Mouse (Mus musculus): ENCODE measurements at regions not wholly inside any gene's neighbourhood (a gene's known extent, or its start where the extent isn't known, plus 50 kb on each side); places are given as distances from the start of the nearest gene placed in this dataset.

DNA sequence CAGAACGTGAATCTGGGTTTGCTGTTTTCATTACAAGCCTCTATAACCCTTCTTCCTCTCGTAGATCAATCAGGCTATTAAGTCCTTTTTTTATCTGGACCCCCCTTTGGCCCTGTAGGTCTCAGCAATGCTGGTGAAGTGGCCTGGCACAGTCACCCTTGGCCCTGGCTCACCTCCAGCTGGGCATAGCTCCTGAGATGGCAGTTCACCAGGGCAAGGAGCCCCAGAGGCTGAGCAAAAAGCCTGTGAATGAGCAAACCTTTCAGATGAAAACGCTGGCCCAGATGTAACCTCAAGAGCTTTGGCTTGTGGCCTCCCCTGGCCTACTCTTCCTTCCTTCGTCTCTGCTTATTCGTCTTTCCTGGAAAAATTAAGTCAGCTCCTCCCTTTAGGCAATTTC is 121.7 kb upstream of the Cdyl start:
- H3K4me1 ChIP-seq (replicated peaks; ENCODE audit: low read depth, low read length): no peaks in the 10 kb centered on the region
- no peaks in the 10 kb centered on the region for H3K27me3 ChIP-seq (ENCODE audit: insufficient read depth, low read length)
- no peak overlapping the region for H3K4me3 ChIP-seq (replicated peaks; ENCODE audit: low read length)
- H3K9me3 ChIP-seq (ENCODE audit: low read length): no peaks in the 10 kb centered on the region
- no peaks in the 10 kb centered on the region for H3K36me3 ChIP-seq (ENCODE audit: insufficient read depth, low read length)
- TF ChIP-seq POU5F1 (IDR thresholded peaks at IDR 0.05; ENCODE audit: borderline replicate concordance, low read length) (no peak), CTCF (conservative IDR thresholded peaks at IDR 0.05; ENCODE audit: low read length) (no peak), NANOG (IDR thresholded peaks at IDR 0.05; ENCODE audit: borderline replicate concordance, low read length) (no peak)

DNA sequence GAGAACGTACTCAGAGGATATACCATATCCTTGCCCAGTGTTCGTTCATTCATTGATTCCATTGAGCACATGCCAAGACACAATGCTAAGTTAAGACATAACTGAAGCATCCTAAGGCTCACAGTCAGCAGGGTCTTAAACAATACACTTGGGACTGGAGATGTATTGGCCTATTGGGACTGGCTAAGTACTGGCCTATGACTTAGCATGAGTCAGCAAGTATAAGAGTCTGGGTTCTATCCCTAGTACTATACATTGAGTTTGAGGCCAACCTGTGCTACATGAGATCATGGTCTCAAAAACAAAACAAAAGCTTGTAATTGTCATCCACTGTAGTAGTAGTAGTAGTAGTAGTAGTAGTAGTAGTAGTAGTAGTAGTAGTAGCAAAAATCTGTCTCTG is 119.2 kb upstream of the Cdyl start:
- Histone ChIP-seq H3K36me3 (ENCODE audit: insufficient read depth, low read length) (no peaks in the 10 kb centered on the region), H3K9me3 (ENCODE audit: low read length) (no peaks in the 10 kb centered on the region)

DNA sequence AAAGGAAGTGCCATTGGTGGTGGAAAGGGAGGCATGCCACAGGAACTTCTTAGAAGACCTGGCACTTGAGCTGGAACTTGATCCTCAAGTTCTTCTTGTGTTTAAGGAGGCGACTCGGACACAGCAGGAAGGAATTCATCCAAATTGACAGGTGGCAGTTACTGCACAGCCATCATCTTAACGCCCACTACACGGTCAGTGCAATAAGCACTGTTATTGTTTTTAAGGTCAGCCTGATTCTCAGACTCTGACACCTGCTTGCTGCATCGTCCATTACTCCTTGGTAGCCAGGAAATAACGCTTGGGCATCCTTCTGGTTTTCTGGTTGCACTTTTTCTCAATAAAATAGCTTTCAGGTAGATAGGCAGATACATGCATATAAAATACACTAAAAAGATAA is 118.6 kb upstream of the Cdyl start:
- H3K4me1 ChIP-seq (replicated peaks; ENCODE audit: low read depth, low read length): no peaks in the 10 kb centered on the region
- no peaks in the 10 kb centered on the region for H3K27me3 ChIP-seq (ENCODE audit: insufficient read depth, low read length)
- TF ChIP-seq POU5F1 (IDR thresholded peaks at IDR 0.05; ENCODE audit: borderline replicate concordance, low read length) (no peak), CTCF (conservative IDR thresholded peaks at IDR 0.05; ENCODE audit: low read length) (no peak), NANOG (IDR thresholded peaks at IDR 0.05; ENCODE audit: borderline replicate concordance, low read length) (no peak)
- H3K4me3 ChIP-seq (replicated peaks; ENCODE audit: low read length): no peak overlapping the region
- H3K36me3 ChIP-seq (ENCODE audit: insufficient read depth, low read length): no peaks in the 10 kb centered on the region
- no peaks in the 10 kb centered on the region for H3K9me3 ChIP-seq (ENCODE audit: low read length)

More for the DNA sequence above, 119.2 kb upstream of the Cdyl start:
- Histone ChIP-seq H3K4me3 (replicated peaks; ENCODE audit: low read length) (no peak overlapping the region), H3K4me1 (replicated peaks; ENCODE audit: low read depth, low read length) (no peaks in the 10 kb centered on the region), H3K27me3 (ENCODE audit: insufficient read depth, low read length) (no peaks in the 10 kb centered on the region)
- TF ChIP-seq CTCF (conservative IDR thresholded peaks at IDR 0.05; ENCODE audit: low read length) (no peak), NANOG (IDR thresholded peaks at IDR 0.05; ENCODE audit: borderline replicate concordance, low read length) (no peak), POU5F1 (IDR thresholded peaks at IDR 0.05; ENCODE audit: borderline replicate concordance, low read length) (no peak)

GRCm38 (mm10) chr13:35564006-35564405 is 95.6 kb upstream of the Cdyl start:
- H3K4me1 ChIP-seq (replicated peaks; ENCODE audit: low read depth, low read length): 0 out of 2 replicates have a peak, but pooled peaks cover 3% of the 10 kb centered on the region
- H3K4me3 ChIP-seq (replicated peaks; ENCODE audit: low read length): no peak overlapping the region
- TF ChIP-seq POU5F1 (IDR thresholded peaks at IDR 0.05; ENCODE audit: borderline replicate concordance, low read length): no peak
- TF ChIP-seq CTCF (conservative IDR thresholded peaks at IDR 0.05; ENCODE audit: low read length): no peak
- TF ChIP-seq NANOG (IDR thresholded peaks at IDR 0.05; ENCODE audit: borderline replicate concordance, low read length): no peak
- peaks cover 4% of the 10 kb centered on the region; the same call in 1 of the 2 replicates for H3K9me3 ChIP-seq (ENCODE audit: low read length)
- H3K36me3 ChIP-seq (ENCODE audit: insufficient read depth, low read length): no peaks in the 10 kb centered on the region
- no peaks in the 10 kb centered on the region for H3K27me3 ChIP-seq (ENCODE audit: insufficient read depth, low read length)

GRCm38 (mm10) chr13:35581616-35582015 is 78.0 kb upstream of the Cdyl start:
- Histone ChIP-seq H3K4me3 (replicated peaks; ENCODE audit: low read length) (no peak overlapping the region), H3K36me3 (ENCODE audit: insufficient read depth, low read length) (no peaks in the 10 kb centered on the region), H3K4me1 (replicated peaks; ENCODE audit: low read depth, low read length) (peaks cover 9% of the 10 kb centered on the region), H3K9me3 (ENCODE audit: low read length) (no peaks in the 10 kb centered on the region), H3K27me3 (ENCODE audit: insufficient read depth, low read length) (no peaks in the 10 kb centered on the region)
- TF ChIP-seq POU5F1 (IDR thresholded peaks at IDR 0.05; ENCODE audit: borderline replicate concordance, low read length): no peak
- no peak for TF ChIP-seq CTCF (conservative IDR thresholded peaks at IDR 0.05; ENCODE audit: low read length)
- TF ChIP-seq NANOG (IDR thresholded peaks at IDR 0.05; ENCODE audit: borderline replicate concordance, low read length): no peak

DNA sequence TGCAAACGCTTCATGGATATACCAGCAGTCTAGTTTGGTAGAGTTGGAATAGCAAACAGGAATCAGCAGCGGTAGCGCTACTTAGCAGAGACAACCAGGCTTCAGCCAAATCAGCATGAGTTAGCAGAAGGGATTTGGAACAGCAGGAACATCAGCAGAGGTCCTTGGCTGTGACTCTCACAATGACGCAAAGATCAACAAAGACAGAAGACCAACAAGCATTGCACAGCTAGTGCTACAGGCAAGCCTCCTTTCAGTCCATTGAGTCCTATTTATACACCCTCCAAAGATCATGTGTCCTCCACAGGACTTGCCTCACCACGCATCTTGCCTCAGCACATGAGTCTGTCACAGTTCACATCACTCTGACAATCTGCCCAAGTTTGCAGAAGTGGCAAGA is 61.6 kb upstream of the Cdyl start:
- no peak for TF ChIP-seq NANOG (IDR thresholded peaks at IDR 0.05; ENCODE audit: borderline replicate concordance, low read length)
- TF ChIP-seq POU5F1 (IDR thresholded peaks at IDR 0.05; ENCODE audit: borderline replicate concordance, low read length): no peak
- no peak for TF ChIP-seq CTCF (conservative IDR thresholded peaks at IDR 0.05; ENCODE audit: low read length)

DNA sequence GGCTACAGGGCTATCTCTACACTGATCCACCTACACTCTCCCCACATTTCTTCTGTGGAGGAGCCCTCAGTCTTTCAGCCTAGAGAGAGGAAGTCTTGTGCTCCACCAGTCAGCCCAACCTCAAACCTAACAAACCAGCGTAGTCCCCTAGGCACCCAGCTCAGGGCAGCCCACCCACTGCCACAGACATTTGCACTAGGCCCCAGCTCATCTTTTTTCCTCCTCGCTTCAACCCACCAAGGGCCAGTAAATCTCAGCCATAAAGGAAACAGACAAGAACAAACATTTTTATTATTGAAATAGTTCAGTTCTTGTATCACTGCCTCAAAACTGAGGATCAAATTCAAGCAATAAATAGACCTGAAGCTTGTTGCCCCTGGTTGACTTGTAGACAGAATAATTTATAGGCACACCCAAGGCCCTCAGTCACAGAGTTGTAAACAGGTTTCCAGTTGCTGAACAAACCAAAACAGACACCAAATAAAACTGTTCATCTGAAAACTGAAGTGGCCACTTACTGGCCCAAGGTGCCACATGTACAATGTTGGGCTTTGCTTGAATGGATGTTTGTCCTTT is 58.0 kb upstream of the Cdyl start:
- no peaks in the 10 kb centered on the region for H3K36me3 ChIP-seq (ENCODE audit: insufficient read depth, low read length)
- TF ChIP-seq NANOG (IDR thresholded peaks at IDR 0.05; ENCODE audit: borderline replicate concordance, low read length) (no peak), CTCF (conservative IDR thresholded peaks at IDR 0.05; ENCODE audit: low read length) (no peak), POU5F1 (IDR thresholded peaks at IDR 0.05; ENCODE audit: borderline replicate concordance, low read length) (no peak)

More for the DNA sequence above, 61.6 kb upstream of the Cdyl start:
- Histone ChIP-seq H3K36me3 (ENCODE audit: insufficient read depth, low read length) (no peaks in the 10 kb centered on the region), H3K9me3 (ENCODE audit: low read length) (peaks cover 11% of the 10 kb centered on the region; the same call in 1 of the 2 replicates), H3K4me3 (replicated peaks; ENCODE audit: low read length) (no peak overlapping the region), H3K4me1 (replicated peaks; ENCODE audit: low read depth, low read length) (no peaks in the 10 kb centered on the region), H3K27me3 (ENCODE audit: insufficient read depth, low read length) (no peaks in the 10 kb centered on the region)

DNA sequence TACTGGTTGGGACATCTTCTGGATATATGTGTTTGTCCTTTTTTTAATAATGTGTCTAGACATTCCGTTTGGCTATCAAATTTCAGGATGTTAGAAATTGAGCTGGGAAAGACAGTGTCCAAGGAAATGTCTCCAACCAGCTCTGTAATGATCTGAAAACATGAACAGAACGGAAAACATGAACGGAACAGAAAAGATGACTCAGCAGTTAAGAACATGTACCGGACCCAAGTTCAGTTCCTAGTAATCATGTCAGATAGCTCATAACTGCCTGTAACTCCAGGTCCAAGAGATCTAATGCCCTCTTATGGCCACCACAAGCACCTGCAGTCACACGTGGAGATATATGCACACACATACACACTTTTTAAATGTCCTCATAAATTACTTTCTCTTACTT is 56.6 kb upstream of the Cdyl start:
- H3K27me3 ChIP-seq (ENCODE audit: insufficient read depth, low read length): no peaks in the 10 kb centered on the region
- H3K9me3 ChIP-seq (ENCODE audit: low read length): peaks cover 7% of the 10 kb centered on the region; the same call in 1 of the 2 replicates
- TF ChIP-seq CTCF (conservative IDR thresholded peaks at IDR 0.05; ENCODE audit: low read length) (peak; percentile 22; the same call in 1 of the 2 replicates), NANOG (IDR thresholded peaks at IDR 0.05; ENCODE audit: borderline replicate concordance, low read length) (no peak)
- no peak overlapping the region for H3K4me3 ChIP-seq (replicated peaks; ENCODE audit: low read length)
- H3K36me3 ChIP-seq (ENCODE audit: insufficient read depth, low read length): no peaks in the 10 kb centered on the region
- no peaks in the 10 kb centered on the region for H3K4me1 ChIP-seq (replicated peaks; ENCODE audit: low read depth, low read length)

More for the DNA sequence above, 58.0 kb upstream of the Cdyl start:
- Histone ChIP-seq H3K4me3 (replicated peaks; ENCODE audit: low read length) (no peak overlapping the region), H3K27me3 (ENCODE audit: insufficient read depth, low read length) (no peaks in the 10 kb centered on the region), H3K4me1 (replicated peaks; ENCODE audit: low read depth, low read length) (no peaks in the 10 kb centered on the region), H3K9me3 (ENCODE audit: low read length) (peaks cover 11% of the 10 kb centered on the region; the same call in 1 of the 2 replicates)

DNA sequence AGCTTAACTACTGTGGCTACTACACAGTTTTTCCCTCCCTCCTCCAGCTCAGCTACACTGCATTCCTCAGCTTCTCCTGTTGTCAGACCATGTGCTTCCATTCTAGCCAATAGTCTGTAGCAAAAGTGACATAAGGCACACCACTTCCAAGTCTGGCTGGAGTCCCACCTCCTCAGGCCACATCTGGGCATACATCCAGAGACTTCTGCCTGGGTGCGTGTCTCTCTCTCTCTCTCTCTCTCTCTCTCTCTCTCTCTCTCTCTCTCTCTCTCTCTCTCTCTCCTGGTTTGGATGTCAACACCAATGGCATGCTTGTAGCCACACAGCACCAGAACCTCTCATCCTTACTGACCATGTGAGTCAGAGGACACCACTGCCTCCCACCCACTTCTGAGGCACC is 55.6 kb upstream of the Cdyl start:
- TF ChIP-seq CTCF (conservative IDR thresholded peaks at IDR 0.05; ENCODE audit: low read length) (no peak), POU5F1 (IDR thresholded peaks at IDR 0.05; ENCODE audit: borderline replicate concordance, low read length) (no peak), NANOG (IDR thresholded peaks at IDR 0.05; ENCODE audit: borderline replicate concordance, low read length) (no peak)
- Histone ChIP-seq H3K4me3 (replicated peaks; ENCODE audit: low read length) (no peak overlapping the region), H3K27me3 (ENCODE audit: insufficient read depth, low read length) (no peaks in the 10 kb centered on the region), H3K9me3 (ENCODE audit: low read length) (no peaks in the 10 kb centered on the region; the same call in 1 of the 2 replicates), H3K4me1 (replicated peaks; ENCODE audit: low read depth, low read length) (no peaks in the 10 kb centered on the region), H3K36me3 (ENCODE audit: insufficient read depth, low read length) (no peaks in the 10 kb centered on the region)
